Mouse (Mus musculus) bone marrow, adult 2 months (tissue): ENCODE measurements around the gene Slc22a15.

ENCODE experiments used
- CTCF ChIP-seq: fragments of 200-500 bp; IDR thresholded peaks from 2 replicates; pipeline ENCODE4 v1.5.1; 2011; ENCODE audit warnings: low read length, control low read depth; ENCODE audit not compliant: control insufficient read depth, insufficient read depth
- POLR2A ChIP-seq: fragments of 200-500 bp; IDR thresholded peaks from 2 replicates; pipeline ENCODE4 v1.6.1; 2011; ENCODE audit warnings: low read depth, mild to moderate bottlenecking, control low read depth, low read length, borderline replicate concordance; ENCODE audit not compliant: control insufficient read depth

DNA sequence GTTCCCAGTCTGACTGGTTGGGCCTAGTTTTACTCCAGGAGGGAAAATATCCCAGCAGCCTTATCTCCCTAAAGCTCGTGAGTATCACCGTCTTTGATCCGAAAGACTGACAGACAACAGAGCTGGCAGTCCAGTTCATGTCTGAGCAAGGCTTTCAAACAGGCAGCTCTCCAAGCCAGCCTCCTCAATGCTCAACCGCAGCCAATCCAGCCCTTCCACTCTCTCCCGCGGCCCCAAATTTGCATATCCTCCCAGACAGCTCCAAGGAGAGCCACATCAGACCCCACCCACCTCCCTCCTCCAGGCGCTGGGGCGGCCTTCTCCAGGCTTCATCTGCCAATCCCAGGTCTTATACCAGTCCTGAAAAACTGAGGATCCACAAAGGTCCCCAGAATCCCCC lies 88.2 kb downstream of the Slc22a15 start:
- no peak for TF ChIP-seq POLR2A
- no peak for TF ChIP-seq CTCF
